Mouse (Mus musculus) neural tube, embryonic 15.5 days (tissue): Measurements from ENCODE around the gene Lyg1. TPM values are rescaled to one million over a fixed set of nuclear protein-coding genes. Genes with fewer than 3 reads are reported as not detected.
"Not testable (repeated sequence)": the region's sequence is repeated elsewhere in the genome, so short reads cannot be mapped to it uniquely, and the experiment has no call there.

Experiments
- ATAC-seq: fragments of 200-750 bp; cut with Nextera tagmentation; 2 replicates; pipeline ENCODE4 v1.8.0; 2017; ENCODE audit warnings: mild to moderate bottlenecking, moderate TSS enrichment, moderate library complexity; ENCODE audit not compliant: low FRiP score
- H3K27ac ChIP-seq: fragments of 300-500 bp; sonication (generic); replicated peaks from 2 replicates; pipeline ENCODE4 v1.5.1; 2015; ENCODE audit warnings: mild to moderate bottlenecking, inconsistent platforms
- H3K27me3 ChIP-seq: fragments of 300-500 bp; sonication (generic); replicated peaks from 2 replicates; pipeline ENCODE4 v1.6.1; 2015; ENCODE audit warnings: inconsistent platforms
- H3K36me3 ChIP-seq: fragments of 300-500 bp; sonication (generic); 2 replicates; pipeline ENCODE4 v1.6.1; 2015; ENCODE audit warnings: inconsistent platforms
- H3K4me1 ChIP-seq: fragments of 300-500 bp; sonication (generic); 2 replicates; pipeline ENCODE4 v1.6.1; 2015; ENCODE audit warnings: inconsistent platforms
- H3K4me2 ChIP-seq: fragments of 300-500 bp; sonication (generic); 2 replicates; pipeline ENCODE4 v1.6.1; 2015; ENCODE audit warnings: inconsistent platforms, mild to moderate bottlenecking, moderate library complexity
- H3K4me3 ChIP-seq: fragments of 300-500 bp; sonication (generic); replicated peaks from 2 replicates; pipeline ENCODE4 v1.5.1; 2015; ENCODE audit warnings: mild to moderate bottlenecking, inconsistent platforms
- H3K9ac ChIP-seq: fragments of 300-500 bp; sonication (generic); replicated peaks from 2 replicates; pipeline ENCODE4 v1.6.1; 2015; ENCODE audit warnings: mild to moderate bottlenecking, inconsistent platforms
- H3K9me3 ChIP-seq: fragments of 300-500 bp; sonication (generic); replicated peaks from 2 replicates; pipeline ENCODE4 v1.6.1; 2016; ENCODE audit warnings: inconsistent platforms
- WGBS: fragments of 180-500 bp; shearing (Covaris S2); methylation state at CpG from one replicate; pipeline ENCODE4 v1.1.7; 2015; ENCODE audit warnings: mixed read lengths; 5-methylcytosine and 5-hydroxymethylcytosine counted together
- polyA plus RNA-seq: library from polyadenylated mRNA; unstranded; fragments of >200 nt; fragmentation: Nextera tagmentation; extraction: Ambion mirVana; gene quantifications from 2 replicates; pipeline ENCODE4 v1.2.1, GENCODE M21; 2015

Lyg1 gene
- polyA plus RNA-seq, 1 experiment from 2014 or later, result not detected

- no peak for ATAC-seq
- Histone ChIP-seq H3K4me3 (no peak overlapping the region), H3K27ac (no peak overlapping the region), H3K4me1 (no peaks in the 10 kb centered on the region), H3K9ac (no peak overlapping the region), H3K9me3 (no peaks in the 10 kb centered on the region), H3K36me3 (peaks cover 46% of the 10 kb centered on the region), H3K27me3 (no peaks in the 10 kb centered on the region), H3K4me2 (no peak overlapping the region)
- WGBS, result 79% methylated on average over 9 of the region's 9 CpGs
Measured at GRCm38 (mm10) chr1:37985764-37986323, 28.3 kb upstream of the Lyg1 start.

DNA sequence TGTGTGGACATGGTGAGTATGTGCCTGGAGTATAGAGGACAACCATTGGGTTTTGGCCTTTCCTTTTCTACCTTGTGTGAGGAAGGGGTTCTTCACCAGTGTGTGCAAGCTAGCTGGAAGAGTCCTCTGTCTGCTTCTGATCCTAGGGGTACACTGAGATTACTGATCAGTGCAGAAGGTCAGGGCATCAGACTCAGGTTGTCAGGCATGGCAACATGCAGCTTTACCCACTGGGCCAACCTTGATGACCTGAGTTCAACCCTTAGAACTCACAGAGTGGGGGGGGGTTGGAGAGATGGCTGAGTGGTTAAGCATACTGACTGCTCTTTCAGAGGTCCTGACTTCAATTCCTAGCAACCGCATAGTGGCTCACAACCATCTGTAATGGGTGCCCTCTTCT is 26.8 kb upstream of the Lyg1 start:
- no peak overlapping the region for H3K27ac ChIP-seq
- H3K9me3 ChIP-seq, result no peaks in the 10 kb centered on the region
- H3K4me1 ChIP-seq, result no peaks in the 10 kb centered on the region
- H3K9ac ChIP-seq, result no peak overlapping the region
- H3K4me3 ChIP-seq, result no peak overlapping the region
- 100% methylated on average over 1 of the region's 1 CpGs for WGBS
- peaks cover 32% of the 10 kb centered on the region for H3K36me3 ChIP-seq
- H3K4me2 ChIP-seq, result no peak overlapping the region
- ATAC-seq, result no peak
- no peaks in the 10 kb centered on the region for H3K27me3 ChIP-seq

DNA sequence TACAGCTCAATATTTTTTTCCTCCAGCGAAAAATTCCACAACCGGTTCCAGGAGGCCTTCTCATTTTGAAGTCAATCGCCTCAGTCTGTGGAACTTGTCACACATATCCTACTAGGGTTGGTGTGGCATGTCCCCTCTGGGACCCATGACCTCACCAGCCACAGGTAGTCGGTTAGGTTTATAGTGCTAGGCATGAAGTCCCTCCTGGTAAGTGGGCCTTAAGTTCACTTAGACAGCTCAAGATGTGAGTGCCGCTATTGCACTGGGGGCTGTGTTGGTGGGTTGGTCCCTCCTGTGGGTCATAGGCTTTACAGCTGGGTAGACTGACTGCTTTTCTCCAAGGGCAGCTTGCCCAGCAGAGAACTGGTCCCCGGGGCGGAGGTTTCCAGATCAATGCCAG is 19.7 kb upstream of the Lyg1 start:
- Histone ChIP-seq H3K27me3 (no peaks in the 10 kb centered on the region), H3K9ac (no peak overlapping the region), H3K4me3 (no peak overlapping the region), H3K4me1 (no peaks in the 10 kb centered on the region), H3K9me3 (no peaks in the 10 kb centered on the region), H3K4me2 (no peak overlapping the region), H3K36me3 (no peaks in the 10 kb centered on the region), H3K27ac (no peak overlapping the region)
- WGBS, result 90% methylated on average over 7 of the region's 7 CpGs
- ATAC-seq, result no peak

GRCm38 (mm10) chr1:37976666-37977065 is 19.1 kb upstream of the Lyg1 start:
- not testable (repeated sequence) for H3K9me3 ChIP-seq, H3K4me1 ChIP-seq, H3K4me2 ChIP-seq, H3K9ac ChIP-seq, ATAC-seq, H3K4me3 ChIP-seq, H3K27ac ChIP-seq, H3K27me3 ChIP-seq, H3K36me3 ChIP-seq
- 75% methylated on average over 9 of the region's 9 CpGs for WGBS

DNA sequence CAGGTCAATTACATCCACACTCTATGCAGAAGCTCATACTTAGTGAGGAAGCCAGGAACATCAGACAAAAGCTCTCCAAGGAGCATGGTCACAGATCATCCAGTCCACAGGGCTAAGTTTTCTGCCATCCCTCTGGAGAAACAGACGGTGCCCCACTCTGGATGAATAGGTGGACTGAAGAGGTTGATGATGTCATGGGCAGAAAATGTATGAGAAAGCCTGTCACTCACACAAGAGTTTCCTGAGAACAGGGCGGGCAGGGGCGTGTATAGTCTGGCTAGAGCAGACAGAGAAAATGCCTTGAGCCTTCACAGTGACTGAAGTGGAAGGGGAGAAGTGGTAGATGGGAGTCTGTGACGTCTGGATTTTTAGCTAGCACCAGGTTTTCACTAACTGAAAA is 14.0 kb upstream of the Lyg1 start:
- 78% methylated on average over 4 of the region's 4 CpGs for WGBS

DNA sequence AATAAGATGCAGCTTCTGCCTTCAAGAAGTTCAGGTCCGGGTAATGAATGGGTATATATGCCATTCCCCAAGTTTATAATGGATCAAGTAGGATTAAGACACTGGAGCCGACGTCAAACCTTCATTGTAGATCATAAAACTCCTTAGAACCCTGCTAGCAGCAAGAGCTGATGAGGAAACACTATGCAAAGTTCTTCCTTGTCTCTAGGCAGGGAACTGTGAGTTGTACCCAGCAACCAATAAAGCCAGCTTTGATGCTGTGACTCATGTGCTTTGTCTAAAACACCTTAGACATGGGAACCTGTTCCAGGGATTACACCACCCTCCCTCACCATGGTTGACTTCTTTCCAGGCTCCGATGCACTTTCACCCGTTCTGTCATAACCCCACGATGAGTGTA is 11.2 kb upstream of the Lyg1 start:
- H3K4me3 ChIP-seq, result no peak overlapping the region
- H3K9me3 ChIP-seq, result no peaks in the 10 kb centered on the region
- no peaks in the 10 kb centered on the region for H3K27me3 ChIP-seq
- no peak overlapping the region for H3K4me2 ChIP-seq
- 86% methylated on average over 6 of the region's 6 CpGs for WGBS
- no peak for ATAC-seq
- H3K27ac ChIP-seq, result no peak overlapping the region
- H3K9ac ChIP-seq, result no peak overlapping the region
- no peaks in the 10 kb centered on the region for H3K4me1 ChIP-seq
- H3K36me3 ChIP-seq, result no peaks in the 10 kb centered on the region

More for the DNA sequence above, 14.0 kb upstream of the Lyg1 start:
- Histone ChIP-seq H3K9ac (no peak overlapping the region), H3K36me3 (no peaks in the 10 kb centered on the region), H3K4me2 (no peak overlapping the region), H3K4me1 (no peaks in the 10 kb centered on the region), H3K27ac (no peak overlapping the region), H3K27me3 (no peaks in the 10 kb centered on the region), H3K4me3 (no peak overlapping the region), H3K9me3 (no peaks in the 10 kb centered on the region)
- ATAC-seq, result no peak

GRCm38 (mm10) chr1:37965571-37965970 is 8.0 kb upstream of the Lyg1 start:
- Histone ChIP-seq H3K9me3 (no peaks in the 10 kb centered on the region), H3K36me3 (no peaks in the 10 kb centered on the region), H3K4me3 (no peak overlapping the region), H3K27me3 (no peaks in the 10 kb centered on the region), H3K4me1 (no peaks in the 10 kb centered on the region), H3K27ac (no peak overlapping the region), H3K4me2 (no peak overlapping the region), H3K9ac (no peak overlapping the region)
- no peak for ATAC-seq
- WGBS, result 38% methylated on average over 10 of the region's 10 CpGs

- Histone ChIP-seq H3K9me3 (no peaks in the 10 kb centered on the region), H3K27ac (no peak overlapping the region), H3K9ac (no peak overlapping the region), H3K27me3 (no peaks in the 10 kb centered on the region), H3K4me3 (no peak overlapping the region), H3K36me3 (no peaks in the 10 kb centered on the region), H3K4me2 (no peak overlapping the region), H3K4me1 (no peaks in the 10 kb centered on the region)
- ATAC-seq, result peak; percentile 68; the same call in 1 of the 2 replicates
- 54% methylated on average over 5 of the region's 5 CpGs for whole genome bisulfite sequencing
Measured at GRCm38 (mm10) chr1:37959486-37959885, 1.9 kb upstream of the Lyg1 start.

DNA sequence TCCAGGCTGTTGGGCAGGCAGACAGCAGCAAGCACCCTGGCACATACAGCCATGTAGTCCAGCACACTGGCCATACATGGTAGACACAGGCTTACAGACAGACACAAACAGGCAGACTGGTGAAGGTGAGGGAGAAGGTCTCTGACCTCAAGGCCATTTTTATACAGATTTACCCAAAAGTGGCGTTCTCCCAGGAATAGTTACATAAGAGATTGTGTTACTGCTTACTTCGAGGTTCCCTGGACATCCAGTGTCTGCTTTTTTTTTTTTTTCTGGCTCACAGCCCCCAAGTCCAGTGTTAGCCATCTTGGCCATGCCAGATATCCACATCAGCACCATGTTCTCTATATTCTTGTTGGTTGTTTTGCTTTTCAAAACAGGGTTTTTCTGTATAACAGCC is 957 bp upstream of the Lyg1 start:
- Histone ChIP-seq H3K27ac (no peak overlapping the region), H3K4me1 (no peaks in the 10 kb centered on the region), H3K4me3 (no peak overlapping the region), H3K27me3 (no peaks in the 10 kb centered on the region), H3K9ac (no peak overlapping the region), H3K9me3 (no peaks in the 10 kb centered on the region), H3K4me2 (no peak overlapping the region), H3K36me3 (no peaks in the 10 kb centered on the region)
- no peak for ATAC-seq
- 98% methylated on average over 2 of the region's 2 CpGs for WGBS

DNA sequence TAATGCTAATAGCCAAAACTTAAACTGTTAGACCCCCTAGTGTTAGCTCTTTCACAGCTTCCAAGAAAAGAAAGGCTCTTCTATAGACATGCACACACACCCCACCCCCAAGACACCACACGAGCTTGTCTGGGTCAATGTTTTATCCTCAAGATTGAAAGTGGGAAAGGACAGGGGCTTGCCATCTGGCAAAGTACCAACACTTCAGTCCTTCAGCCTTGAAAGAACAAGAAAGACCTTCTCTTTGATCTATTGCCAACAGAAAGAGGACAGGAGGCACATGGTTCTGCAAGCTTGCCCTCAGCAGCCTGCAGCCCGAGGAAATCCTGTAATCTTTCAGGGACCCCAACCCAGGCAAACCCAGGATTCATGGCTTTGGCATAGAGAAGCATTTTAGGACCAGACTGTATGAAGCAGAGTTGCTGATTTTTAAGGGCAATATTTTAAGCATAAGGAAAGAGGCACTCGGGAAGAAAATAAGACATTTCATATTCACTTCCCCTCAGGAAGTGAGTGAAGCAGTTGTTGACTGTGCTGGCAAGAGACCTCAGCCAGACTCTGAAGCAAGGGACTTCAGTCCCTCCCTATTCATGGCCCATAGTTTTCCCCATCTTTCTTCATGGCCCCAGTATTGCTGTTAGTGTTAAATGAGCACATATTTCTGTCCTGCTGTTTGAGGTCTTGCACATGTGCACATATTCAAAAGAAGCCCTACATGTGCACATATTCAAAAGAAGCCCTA is 698 bp downstream of the Lyg1 start:
- H3K4me3 ChIP-seq, result no peak overlapping the region
- H3K4me1 ChIP-seq, result no peaks in the 10 kb centered on the region
- H3K27me3 ChIP-seq, result no peaks in the 10 kb centered on the region
- no peaks in the 10 kb centered on the region for H3K36me3 ChIP-seq
- WGBS, result 24% methylated on average over 3 of the region's 3 CpGs
- no peak overlapping the region for H3K4me2 ChIP-seq
- no peak overlapping the region for H3K27ac ChIP-seq
- no peak overlapping the region for H3K9ac ChIP-seq
- no peaks in the 10 kb centered on the region for H3K9me3 ChIP-seq
- no peak for ATAC-seq

GRCm38 (mm10) chr1:37955251-37955650 is 2.3 kb downstream of the Lyg1 start:
- ATAC-seq, result no peak
- H3K4me3 ChIP-seq, result no peak overlapping the region
- no peak overlapping the region for H3K27ac ChIP-seq
- no peak overlapping the region for H3K4me2 ChIP-seq
- no peaks in the 10 kb centered on the region for H3K27me3 ChIP-seq
- H3K36me3 ChIP-seq, result no peaks in the 10 kb centered on the region
- H3K4me1 ChIP-seq, result no peaks in the 10 kb centered on the region
- 89% methylated on average over 2 of the region's 2 CpGs for WGBS
- H3K9ac ChIP-seq, result no peak overlapping the region
- no peaks in the 10 kb centered on the region for H3K9me3 ChIP-seq

DNA sequence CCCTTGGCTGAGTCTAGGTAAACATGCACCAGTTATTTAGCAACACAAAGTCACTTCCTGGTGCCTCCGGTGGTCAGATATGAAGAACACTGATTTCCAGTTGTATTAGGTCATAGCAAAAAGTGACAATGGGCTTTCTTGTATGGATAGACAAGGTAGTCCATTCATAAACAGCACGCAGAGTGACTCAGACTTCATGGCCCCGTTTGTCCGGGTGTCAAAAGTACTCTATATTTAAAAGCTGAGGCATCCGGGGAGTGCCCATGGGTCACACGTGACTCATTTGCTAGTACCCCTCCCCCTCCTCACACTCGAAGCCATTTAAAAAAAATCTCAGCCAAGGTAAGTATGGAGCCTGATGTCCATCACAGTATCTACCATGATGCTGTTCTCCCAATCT is 2.8 kb downstream of the Lyg1 start:
- no peaks in the 10 kb centered on the region for H3K27me3 ChIP-seq
- H3K27ac ChIP-seq, result no peak overlapping the region
- H3K4me3 ChIP-seq, result no peak overlapping the region
- ATAC-seq, result no peak
- H3K4me2 ChIP-seq, result no peak overlapping the region
- no peaks in the 10 kb centered on the region for H3K4me1 ChIP-seq
- H3K9ac ChIP-seq, result no peak overlapping the region
- no peaks in the 10 kb centered on the region for H3K36me3 ChIP-seq
- 88% methylated on average over 7 of the region's 7 CpGs for WGBS
- H3K9me3 ChIP-seq, result no peaks in the 10 kb centered on the region
